Mouse (Mus musculus) bone marrow macrophage, adult 2 months (primary cell): ENCODE data around the gene Tmem135.

ENCODE experiments used
- CTCF ChIP-seq: IDR thresholded peaks from 2 replicates; pipeline ENCODE4 v1.5.1; 2012; ENCODE audit warnings: low read depth, mild to moderate bottlenecking, low read length, moderate library complexity
- POLR2A ChIP-seq: IDR thresholded peaks from 2 replicates; pipeline ENCODE4 v1.6.1; 2012; ENCODE audit warnings: mild to moderate bottlenecking, low read depth, low read length, borderline replicate concordance

DNA sequence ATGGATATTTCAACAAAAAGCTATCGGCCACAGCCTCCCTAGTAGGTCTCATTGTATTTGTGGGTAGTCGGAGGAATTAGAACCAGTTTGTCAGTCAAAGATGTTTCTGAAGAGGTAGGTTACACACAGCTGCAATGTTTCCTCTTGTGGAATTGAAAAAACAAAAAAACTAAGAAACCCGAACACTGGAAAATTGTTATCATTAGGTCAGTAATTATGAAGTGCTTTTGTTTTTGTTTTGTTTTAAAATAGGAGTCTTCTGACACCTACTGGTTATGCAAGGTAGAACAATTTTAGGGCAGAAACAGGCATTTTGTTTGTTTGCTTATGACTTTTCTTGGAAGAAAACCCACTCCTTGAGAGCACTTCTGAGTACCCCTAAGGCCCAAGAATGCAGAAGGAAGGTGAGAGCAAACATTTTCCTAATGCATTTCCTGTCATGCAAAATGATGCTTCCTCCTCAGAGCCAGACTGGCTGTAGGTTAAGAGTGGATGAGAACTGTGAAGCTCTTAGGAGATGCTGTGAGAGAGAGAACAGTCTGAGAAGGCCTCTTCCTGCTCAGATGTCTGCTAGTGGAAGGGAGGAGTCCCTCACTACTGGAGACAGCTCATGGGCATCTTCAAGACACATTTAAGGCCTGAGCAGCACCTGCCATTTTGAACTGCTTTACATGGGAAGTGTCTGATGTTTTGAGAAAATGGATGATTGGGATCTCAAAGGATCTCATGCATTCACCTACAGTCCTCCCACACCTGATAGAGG, 15.1 kb upstream of the Tmem135 start:
- no peak for TF ChIP-seq CTCF
- no peak for TF ChIP-seq POLR2A
